Mouse (Mus musculus): Measurements from ENCODE around the gene Hadha. TPM values are rescaled to one million over a fixed set of nuclear protein-coding genes. Genes with fewer than 3 reads are reported as not detected.

The Hadha gene
- polyA plus RNA-seq, 1 experiment from 2014 or later, result 232 TPM

MicroRNAs encoded within 50 kb of the gene (microRNA counts, 519-probe panel; counts per million panel counts)
- 1,832 counts per million, percentile 33 among the panel's probes with 10 or more counts for microRNA mmu-miR-1960

Small RNAs within 50 kb of the gene (microRNA-seq; reads per million reads assigned to microRNA genes)
- 1.8 reads per million for gene Mir1960

Other genes starting within 250 kb of the Hadha start
- 0.16 and 0.18 TPM in 2 replicates for gene Il6, start 142.0 kb downstream of the Hadha start, polyA plus RNA-seq (2015; fragmentation: Nextera tagmentation; extraction: Ambion mirVana)
- gene Tyms, start 81.5 kb downstream of the Hadha start, polyA plus RNA-seq (2015; fragmentation: Nextera tagmentation; extraction: Ambion mirVana), result 224 and 260 TPM in 2 replicates
- 0.40 and 0.56 TPM in 2 replicates for gene Garem2, start 50.0 kb downstream of the Hadha start, polyA plus RNA-seq (2015; fragmentation: Nextera tagmentation; extraction: Ambion mirVana)
- not detected in 2 replicates for gene 3110082J24Rik, start 49.1 kb downstream of the Hadha start, polyA plus RNA-seq (2015; fragmentation: Nextera tagmentation; extraction: Ambion mirVana)
- gene Hadhb, start 86 bp upstream of the Hadha start, polyA plus RNA-seq (2015; fragmentation: Nextera tagmentation; extraction: Ambion mirVana), result 340 and 367 TPM in 2 replicates
- gene Adgrf3, start 50.6 kb upstream of the Hadha start, polyA plus RNA-seq (2015; fragmentation: Nextera tagmentation; extraction: Ambion mirVana), result 0.15 and 0.29 TPM in 2 replicates
- gene Selenoi, start 77.4 kb upstream of the Hadha start, polyA plus RNA-seq (2015; fragmentation: Nextera tagmentation; extraction: Ambion mirVana), result 52.2 and 57.8 TPM in 2 replicates
- gene Drc1, start 126.2 kb upstream of the Hadha start, polyA plus RNA-seq (2015; fragmentation: Nextera tagmentation; extraction: Ambion mirVana), result 1.2 and 1.8 TPM in 2 replicates

Data from intestine, embryonic 16.5 days (tissue).